Mouse (Mus musculus) R1 (cell line): ENCODE measurements around the gene Wdr86.

Source experiments
- DNase-seq: peaks from one replicate; pipeline ENCODE4 v3.0.0-alpha.2; 2018; ENCODE audit warnings: low read depth, low spot score

Gene Wdr86

GRCm38 (mm10) chr5:24684578-24685365 lies 45.8 kb downstream of the Wdr86 start:
- peak; percentile 88 for DNase-seq

DNA sequence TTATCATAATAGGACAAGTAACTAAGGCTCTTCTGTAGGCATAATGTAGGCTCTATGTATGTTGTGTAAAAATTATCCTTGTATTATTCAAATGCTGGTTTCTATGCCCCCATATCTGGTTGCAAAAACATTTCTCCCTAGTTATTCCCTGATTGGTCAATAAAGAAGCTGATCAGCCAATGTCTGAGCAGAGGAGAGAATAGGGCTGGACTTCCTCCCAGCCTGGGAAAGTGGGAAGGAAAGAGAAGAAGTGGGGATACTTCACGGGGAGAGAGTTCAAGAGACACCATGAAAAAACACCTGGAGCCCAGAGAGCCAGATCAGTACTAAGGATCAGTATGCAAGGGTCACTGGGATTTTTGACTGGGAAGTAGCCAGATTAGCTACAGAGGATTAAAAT lies 49.1 kb downstream of the Wdr86 start:
- no peak for DNase-seq

DNA sequence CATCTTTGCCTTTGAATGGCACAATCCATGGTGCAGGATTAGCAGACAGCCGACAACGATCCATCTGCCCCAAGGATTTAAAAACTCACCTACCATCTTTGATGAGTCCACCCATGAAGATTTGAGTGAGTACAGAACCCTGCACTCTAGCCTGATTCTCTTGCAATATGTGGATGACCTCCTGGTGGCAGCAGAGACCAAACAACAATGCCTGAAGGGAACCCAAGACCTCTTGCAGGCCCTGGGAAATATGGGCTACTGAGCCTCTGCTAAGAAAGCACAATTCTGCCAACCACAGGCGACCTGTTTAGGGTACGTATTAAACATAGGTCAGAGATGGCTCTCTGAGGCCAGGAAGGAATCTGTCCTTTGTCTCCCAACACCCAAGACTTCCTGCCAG lies 56.3 kb downstream of the Wdr86 start:
- DNase-seq: peak; percentile 86
